Mouse (Mus musculus) heart, embryonic 10.5 days (tissue): ENCODE results near the gene Hsph1. TPM values are rescaled to one million over a fixed set of nuclear protein-coding genes. Genes with fewer than 3 reads are reported as not detected.

Experiments used
- DNase-seq: peaks from one replicate; pipeline ENCODE4 v3.0.0-alpha.2; 2017; ENCODE audit warnings: low spot score
- H3K27ac ChIP-seq: fragments of 300-500 bp; sonication (generic); 2 replicates; pipeline ENCODE4 v1.5.1; 2016; ENCODE audit warnings: mild to moderate bottlenecking
- H3K27me3 ChIP-seq: fragments of 300-500 bp; sonication (generic); 2 replicates; pipeline ENCODE4 v1.6.1; 2016; ENCODE audit warnings: mild to moderate bottlenecking; ENCODE audit not compliant: poor library complexity, insufficient read depth, severe bottlenecking
- H3K36me3 ChIP-seq: fragments of 300-500 bp; sonication (generic); 2 replicates; pipeline ENCODE4 v1.6.1; 2016; ENCODE audit warnings: mild to moderate bottlenecking, moderate library complexity
- H3K4me1 ChIP-seq: fragments of 300-500 bp; sonication (generic); 2 replicates; pipeline ENCODE4 v1.6.1; 2016; ENCODE audit warnings: mild to moderate bottlenecking
- H3K4me3 ChIP-seq: fragments of 300-500 bp; sonication (generic); 2 replicates; pipeline ENCODE4 v1.5.1; 2016; ENCODE audit warnings: mild to moderate bottlenecking, moderate library complexity
- H3K9me3 ChIP-seq: fragments of 300-500 bp; sonication (generic); 2 replicates; pipeline ENCODE4 v1.6.1; 2016; ENCODE audit warnings: mild to moderate bottlenecking, moderate library complexity
- WGBS: fragments of 180-500 bp; shearing (Covaris S2); methylation state at CpG from one replicate; pipeline ENCODE4 v1.1.7; 2016; 5-methylcytosine and 5-hydroxymethylcytosine counted together
- polyA plus RNA-seq: library from polyadenylated mRNA; unstranded; fragments of >200 nt; fragmentation: Nextera tagmentation; extraction: Ambion mirVana; gene quantifications from 2 replicates; pipeline ENCODE4 v1.2.1, GENCODE M21; 2016

Hsph1 gene
- polyA plus RNA-seq, 1 experiment from 2014 or later = 82.7 TPM

GRCm38 (mm10) chr5:149658022-149658421 lies 21.8 kb upstream of the Hsph1 start:
- Histone ChIP-seq H3K27me3 (no peaks in the 10 kb centered on the region), H3K9me3 (no peaks in the 10 kb centered on the region), H3K36me3 (no peaks in the 10 kb centered on the region), H3K4me1 (no peaks in the 10 kb centered on the region), H3K4me3 (no peak overlapping the region), H3K27ac (no peak overlapping the region)
- DNase-seq = no peak
- WGBS = 60% methylated on average over 3 of the region's 3 CpGs

DNA sequence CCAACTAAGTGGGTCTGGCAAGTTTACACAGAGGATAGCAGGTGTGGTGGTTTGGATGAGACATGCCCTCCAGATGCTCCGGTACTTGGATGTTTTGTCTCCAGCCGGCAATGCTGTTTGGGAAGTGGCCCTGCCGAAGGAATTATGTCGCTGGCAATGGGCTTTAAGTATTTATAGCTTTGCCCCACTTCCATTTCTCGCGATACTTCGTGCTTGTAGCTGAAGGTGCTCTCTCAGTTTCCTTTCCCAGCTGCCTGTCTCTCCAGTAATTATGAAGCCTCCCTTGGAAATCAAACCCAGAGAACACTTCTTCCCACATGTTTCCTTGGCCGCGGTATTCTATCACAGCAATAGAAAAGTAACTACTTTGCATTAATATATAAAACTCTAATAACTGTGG lies 19.5 kb upstream of the Hsph1 start:
- H3K4me3 ChIP-seq = no peak overlapping the region
- H3K27me3 ChIP-seq = no peaks in the 10 kb centered on the region
- DNase-seq = no peak
- 85% methylated on average over 9 of the region's 9 CpGs for WGBS
- no peaks in the 10 kb centered on the region for H3K36me3 ChIP-seq
- H3K9me3 ChIP-seq = no peaks in the 10 kb centered on the region
- H3K4me1 ChIP-seq = no peaks in the 10 kb centered on the region
- H3K27ac ChIP-seq = no peak overlapping the region

- Histone ChIP-seq H3K4me1 (peaks cover 10% of the 10 kb centered on the region; the same call in 1 of the 2 replicates), H3K27me3 (no peaks in the 10 kb centered on the region), H3K9me3 (no peaks in the 10 kb centered on the region), H3K4me3 (no peak overlapping the region), H3K27ac (peak overlapping the region; percentile 17; the same call in 1 of the 2 replicates), H3K36me3 (no peaks in the 10 kb centered on the region)
- DNase-seq = no peak
- WGBS = 59% methylated on average over 4 of the region's 4 CpGs
These were observed 14.0 kb upstream of the Hsph1 start for GRCm38 (mm10) chr5:149650179-149650553.

GRCm38 (mm10) chr5:149649499-149650178 lies 13.5 kb upstream of the Hsph1 start:
- H3K4me1 ChIP-seq = peaks cover 10% of the 10 kb centered on the region; the same call in 1 of the 2 replicates
- no peaks in the 10 kb centered on the region for H3K9me3 ChIP-seq
- H3K4me3 ChIP-seq = no peak overlapping the region
- H3K36me3 ChIP-seq = no peaks in the 10 kb centered on the region
- peak overlapping the region; percentile 52; the same call in 1 of the 2 replicates for H3K27ac ChIP-seq
- DNase-seq = no peak
- no peaks in the 10 kb centered on the region for H3K27me3 ChIP-seq
- WGBS = 79% methylated on average over 14 of the region's 14 CpGs

DNA sequence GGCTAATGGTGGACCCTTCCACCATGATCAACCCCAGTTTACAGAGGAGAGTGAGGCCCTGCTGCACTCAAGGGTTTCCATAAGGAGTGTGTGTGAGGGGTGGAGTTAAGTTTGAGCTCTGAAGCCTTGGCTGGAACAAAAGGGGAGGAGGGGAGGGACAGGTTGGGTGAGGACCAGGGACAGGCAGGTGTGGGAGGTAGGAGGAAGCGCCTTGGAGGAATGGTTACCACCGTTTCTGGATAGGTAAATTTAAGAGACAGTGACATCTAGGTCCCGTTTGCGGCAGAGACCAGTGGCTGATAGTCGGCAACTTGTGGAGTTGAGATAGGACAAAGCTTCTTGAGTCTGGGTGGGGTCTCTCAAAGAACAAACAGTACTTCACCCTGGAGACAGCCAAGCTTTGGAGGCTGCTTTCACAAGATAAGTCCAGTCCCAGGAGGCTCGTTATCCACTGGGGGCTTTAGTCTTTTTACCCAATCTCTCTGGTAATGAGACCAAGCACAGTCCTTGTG lies 12.8 kb upstream of the Hsph1 start:
- H3K36me3 ChIP-seq = no peaks in the 10 kb centered on the region
- H3K4me1 ChIP-seq = peaks cover 10% of the 10 kb centered on the region; the same call in 1 of the 2 replicates
- no peaks in the 10 kb centered on the region for H3K9me3 ChIP-seq
- H3K27ac ChIP-seq = peak overlapping the region; percentile 60
- WGBS = 34% methylated on average over 6 of the region's 6 CpGs
- peak; percentile 89 for DNase-seq
- H3K4me3 ChIP-seq = no peak overlapping the region
- H3K27me3 ChIP-seq = no peaks in the 10 kb centered on the region

GRCm38 (mm10) chr5:149648196-149648595 lies 12.0 kb upstream of the Hsph1 start:
- no peak overlapping the region for H3K4me3 ChIP-seq
- WGBS = 56% methylated on average over 4 of the region's 4 CpGs
- H3K4me1 ChIP-seq = peaks cover 10% of the 10 kb centered on the region; the same call in 1 of the 2 replicates
- no peak for DNase-seq
- H3K27ac ChIP-seq = peak overlapping the region; percentile 60; the same call in 1 of the 2 replicates
- no peaks in the 10 kb centered on the region for H3K9me3 ChIP-seq
- no peaks in the 10 kb centered on the region for H3K36me3 ChIP-seq
- no peaks in the 10 kb centered on the region for H3K27me3 ChIP-seq

GRCm38 (mm10) chr5:149647367-149648115 lies 11.4 kb upstream of the Hsph1 start:
- 76% methylated on average over 8 of the region's 8 CpGs for WGBS

DNA sequence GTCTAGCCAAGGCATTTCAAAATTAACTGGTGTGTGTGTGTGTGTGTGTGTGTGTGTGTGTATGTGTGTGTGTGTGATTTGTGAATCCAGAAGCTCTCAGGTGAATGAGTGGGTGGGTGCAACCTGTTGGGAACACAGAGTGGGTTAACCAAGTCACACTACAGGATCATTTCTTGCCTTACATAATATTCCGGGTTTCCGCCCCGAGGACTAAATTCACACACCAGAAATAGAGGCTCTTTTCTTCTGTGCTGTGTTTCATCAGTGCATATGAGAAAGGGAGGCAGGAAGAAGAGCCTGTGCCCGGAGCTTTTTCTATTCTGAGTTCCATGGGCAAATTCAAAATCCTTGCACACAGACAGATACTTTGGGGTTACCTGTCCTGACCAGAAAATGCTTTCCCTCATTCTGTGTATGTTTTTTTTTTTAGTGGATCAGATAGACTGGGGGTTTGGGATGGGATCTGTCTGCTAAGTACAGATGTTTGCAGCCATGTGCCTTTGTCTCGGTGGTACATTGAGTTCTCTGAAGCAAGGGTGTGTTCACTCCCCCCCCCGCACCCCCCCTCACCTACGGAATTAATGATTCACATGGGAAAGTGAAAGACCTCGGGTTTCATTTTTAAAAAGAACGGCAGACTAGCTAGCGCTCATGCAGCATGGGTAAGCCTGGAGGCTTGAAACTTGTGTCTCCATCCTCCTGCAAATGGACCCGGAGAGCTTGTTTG lies 6.8 kb upstream of the Hsph1 start:
- H3K4me3 ChIP-seq = no peak overlapping the region
- H3K9me3 ChIP-seq = no peaks in the 10 kb centered on the region
- H3K27me3 ChIP-seq = no peaks in the 10 kb centered on the region
- WGBS = 79% methylated on average over 11 of the region's 11 CpGs
- no peak overlapping the region for H3K27ac ChIP-seq
- no peaks in the 10 kb centered on the region for H3K4me1 ChIP-seq
- H3K36me3 ChIP-seq = no peaks in the 10 kb centered on the region
- DNase-seq = no peak

More at GRCm38 (mm10) chr5:149647367-149648115, 11.4 kb upstream of the Hsph1 start:
- no peak for DNase-seq
- Histone ChIP-seq H3K27ac (peak overlapping the region; percentile 60; the same call in 1 of the 2 replicates), H3K27me3 (no peaks in the 10 kb centered on the region), H3K4me3 (no peak overlapping the region), H3K36me3 (no peaks in the 10 kb centered on the region), H3K4me1 (peaks cover 10% of the 10 kb centered on the region; the same call in 1 of the 2 replicates), H3K9me3 (no peaks in the 10 kb centered on the region)

DNA sequence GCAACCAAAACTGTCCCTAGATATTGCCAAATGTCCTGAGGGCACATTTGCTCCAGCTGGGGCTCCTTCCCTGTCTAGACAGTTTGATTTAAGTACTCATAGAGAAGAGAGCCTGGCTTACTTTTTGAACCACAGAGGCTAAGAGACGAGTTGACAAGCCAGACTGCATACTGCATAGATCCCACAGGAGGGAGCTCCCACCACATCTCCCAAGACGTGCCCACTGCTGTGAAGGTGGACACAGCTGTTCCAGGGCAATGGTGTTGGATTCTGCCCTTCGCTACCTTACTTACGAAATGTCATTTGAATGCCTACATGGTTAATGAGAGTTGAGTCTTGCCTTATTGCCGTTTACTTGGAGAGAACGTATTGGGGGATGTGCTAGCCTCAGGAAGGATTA lies 6.2 kb upstream of the Hsph1 start:
- Histone ChIP-seq H3K4me1 (no peaks in the 10 kb centered on the region), H3K36me3 (no peaks in the 10 kb centered on the region), H3K27ac (no peak overlapping the region), H3K9me3 (no peaks in the 10 kb centered on the region), H3K27me3 (no peaks in the 10 kb centered on the region), H3K4me3 (no peak overlapping the region)
- DNase-seq = no peak
- WGBS = 58% methylated on average over 6 of the region's 6 CpGs

- Histone ChIP-seq H3K4me3 (no peak overlapping the region), H3K36me3 (no peaks in the 10 kb centered on the region), H3K27ac (no peak overlapping the region), H3K27me3 (no peaks in the 10 kb centered on the region), H3K4me1 (no peaks in the 10 kb centered on the region), H3K9me3 (no peaks in the 10 kb centered on the region)
- no peak for DNase-seq
- WGBS = 74% methylated on average over 8 of the region's 8 CpGs
These were observed 5.2 kb upstream of the Hsph1 start for GRCm38 (mm10) chr5:149641277-149641892.

- no peak for DNase-seq
- Histone ChIP-seq H3K4me3 (peak overlapping the region; percentile 81), H3K27me3 (no peaks in the 10 kb centered on the region), H3K36me3 (peaks cover 17% of the 10 kb centered on the region), H3K4me1 (peaks cover 15% of the 10 kb centered on the region), H3K9me3 (no peaks in the 10 kb centered on the region), H3K27ac (peak overlapping the region; percentile 92)
- WGBS = 64% methylated on average over 8 of the region's 8 CpGs
These were observed 1.1 kb upstream of the Hsph1 start for GRCm38 (mm10) chr5:149637306-149637705.

- DNase-seq = no peak
- H3K4me1 ChIP-seq = peaks cover 15% of the 10 kb centered on the region
- under 1% methylated on average over 24 of the region's 24 CpGs for WGBS
These were observed 620 bp downstream of the Hsph1 start for GRCm38 (mm10) chr5:149635556-149635955.

More at GRCm38 (mm10) chr5:149635556-149635955, 620 bp downstream of the Hsph1 start:
- Histone ChIP-seq H3K27ac (peak overlapping the region; percentile 92), H3K27me3 (no peaks in the 10 kb centered on the region), H3K9me3 (no peaks in the 10 kb centered on the region), H3K4me3 (peak overlapping the region; percentile 81), H3K36me3 (peaks cover 35% of the 10 kb centered on the region)
